Mouse (Mus musculus) liver, embryonic 15.5 days (tissue): Measurements from ENCODE around the gene Slc7a5. TPM values are rescaled to one million over a fixed set of nuclear protein-coding genes. Genes with fewer than 3 reads are reported as not detected.

Experiments used
- ATAC-seq: fragments of 200-750 bp; cut with Nextera tagmentation; 2 replicates; pipeline ENCODE4 v1.8.0; 2017; ENCODE audit warnings: moderate number of reproducible peaks, mild to moderate bottlenecking, moderate library complexity; ENCODE audit not compliant: insufficient read depth
- H3K27ac ChIP-seq: fragments of 300-500 bp; sonication (generic); replicated peaks from 2 replicates; pipeline ENCODE4 v1.5.1; 2015; ENCODE audit warnings: mild to moderate bottlenecking, inconsistent platforms
- H3K27me3 ChIP-seq: fragments of 300-500 bp; sonication (generic); 2 replicates; pipeline ENCODE4 v1.6.1; 2015; ENCODE audit warnings: mild to moderate bottlenecking, inconsistent platforms
- H3K36me3 ChIP-seq: fragments of 300-500 bp; sonication (generic); replicated peaks from 2 replicates; pipeline ENCODE4 v1.6.1; 2015; ENCODE audit warnings: moderate library complexity, mild to moderate bottlenecking, inconsistent platforms
- H3K4me1 ChIP-seq: fragments of 300-500 bp; sonication (generic); replicated peaks from 2 replicates; pipeline ENCODE4 v1.6.1; 2015; ENCODE audit warnings: inconsistent platforms
- H3K4me2 ChIP-seq: fragments of 300-500 bp; sonication (generic); 2 replicates; pipeline ENCODE4 v1.6.1; 2015; ENCODE audit warnings: moderate library complexity, mild to moderate bottlenecking, inconsistent platforms
- H3K4me3 ChIP-seq: fragments of 300-500 bp; sonication (generic); replicated peaks from 2 replicates; pipeline ENCODE4 v1.5.1; 2015; ENCODE audit warnings: mild to moderate bottlenecking, inconsistent platforms
- H3K9ac ChIP-seq: fragments of 300-500 bp; sonication (generic); 2 replicates; pipeline ENCODE4 v1.6.1; 2015; ENCODE audit warnings: moderate library complexity, mild to moderate bottlenecking, inconsistent platforms
- H3K9me3 ChIP-seq: fragments of 300-500 bp; sonication (generic); replicated peaks from 2 replicates; pipeline ENCODE4 v1.6.1; 2016; ENCODE audit warnings: inconsistent platforms
- WGBS: fragments of 180-500 bp; shearing (Covaris S2); methylation state at CpG from one replicate; pipeline ENCODE4 v1.1.7; 2015; ENCODE audit warnings: mixed read lengths; ENCODE audit not compliant: insufficient replicate concordance; 5-methylcytosine and 5-hydroxymethylcytosine counted together
- polyA plus RNA-seq: library from polyadenylated mRNA; unstranded; fragments of >200 nt; fragmentation: Nextera tagmentation; extraction: Ambion mirVana; gene quantifications from 2 replicates; pipeline ENCODE4 v1.2.1, GENCODE M21; 2015

The Slc7a5 gene
- 38.2 and 42.4 TPM in 2 replicates for polyA plus RNA-seq

DNA sequence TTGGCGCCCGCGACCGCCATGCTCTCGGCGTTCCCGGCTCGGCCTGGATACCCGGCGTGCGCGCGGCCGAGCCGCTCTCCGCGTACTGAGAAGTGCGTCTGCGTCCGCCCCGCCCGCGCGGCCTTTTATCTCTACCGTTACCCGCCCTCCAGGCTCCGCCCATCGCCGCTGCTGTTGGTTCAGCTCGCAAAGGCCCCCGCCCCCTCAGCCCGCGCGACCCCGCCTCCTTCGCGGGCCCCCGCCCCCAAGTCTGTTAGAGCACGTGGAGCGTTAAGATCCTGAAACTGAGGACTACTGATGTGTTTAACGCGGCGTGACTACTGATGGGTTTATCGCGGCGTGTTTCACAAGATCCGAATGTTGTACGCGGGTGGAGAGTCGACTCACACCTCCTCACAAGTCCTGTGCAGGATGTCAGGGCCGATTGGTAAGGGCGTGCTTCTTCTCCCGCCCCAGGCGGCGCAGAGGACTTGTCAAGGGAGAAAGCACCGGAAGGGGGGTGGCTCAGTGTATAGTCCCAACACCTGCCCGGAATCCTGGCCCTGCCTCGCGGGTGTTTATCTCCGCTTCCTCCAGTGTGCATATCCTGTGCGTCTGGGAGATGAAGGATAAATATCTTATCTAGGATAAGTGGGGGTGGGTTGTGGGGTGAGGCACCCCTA lies at the start of gene Slc7a5:
Gene Slc7a5, minus strand, starts transcription at position 108 of the 662 bp plus-strand sequence.
- Histone ChIP-seq H3K9me3 (no peaks in the 10 kb centered on the region), H3K4me1 (peaks cover 84% of the 10 kb centered on the region), H3K9ac (peak within 1 kb of the TSS; percentile 89), H3K27me3 (no peaks in the 10 kb centered on the region), H3K4me2 (peak within 1 kb of the TSS; percentile 92), H3K4me3 (peak within 1 kb of the TSS; percentile 78), H3K36me3 (peaks cover 29% of the 10 kb centered on the region), H3K27ac (peak within 1 kb of the TSS; percentile 70)
- peak; percentile 88 for ATAC-seq
- whole genome bisulfite sequencing: 1% methylated on average over 61 of the region's 61 CpGs

DNA sequence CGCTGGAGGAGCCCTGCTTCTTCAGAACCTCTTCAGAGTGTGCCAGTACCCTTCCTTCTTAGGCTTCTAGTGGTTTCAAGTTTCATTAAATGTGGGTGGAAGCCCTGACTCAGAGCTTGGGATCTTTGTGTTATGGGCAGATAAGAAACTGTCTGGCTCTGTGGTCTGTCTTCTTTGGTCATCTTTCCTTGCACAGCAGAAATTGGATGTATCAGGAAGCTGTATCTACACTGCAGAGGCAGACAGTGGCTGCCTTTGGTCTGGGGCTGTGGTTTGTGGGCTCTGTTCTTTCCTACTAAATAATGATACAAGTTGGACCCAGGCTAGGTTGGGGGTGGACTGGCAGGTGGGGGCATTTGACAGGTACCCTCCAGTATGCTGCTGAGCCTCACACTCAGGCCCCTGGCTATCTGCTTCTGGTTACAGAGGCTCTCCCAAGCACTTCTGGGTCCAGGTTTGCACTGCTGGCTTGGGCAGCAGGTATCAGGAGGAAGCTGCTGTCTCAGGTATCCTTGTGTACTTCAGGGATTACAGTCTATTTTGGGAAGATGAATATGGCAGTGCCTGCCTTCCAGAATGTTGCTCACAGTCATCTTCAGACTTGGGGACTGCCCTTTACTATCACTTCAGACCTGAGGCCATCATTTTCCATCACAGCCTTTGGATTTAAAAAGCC lies 48.5 kb upstream of the Slc7a5 start:
- peak overlapping the region; percentile 14; the same call in 1 of the 2 replicates for H3K4me2 ChIP-seq
- WGBS: 9% methylated on average over 1 of the region's 1 CpGs
- H3K4me3 ChIP-seq: no peak overlapping the region
- H3K9me3 ChIP-seq: no peaks in the 10 kb centered on the region
- peaks cover 35% of the 10 kb centered on the region for H3K36me3 ChIP-seq
- no peaks in the 10 kb centered on the region for H3K27me3 ChIP-seq
- H3K4me1 ChIP-seq: peaks cover 71% of the 10 kb centered on the region
- ATAC-seq: peak; percentile 36
- peak overlapping the region; percentile 24; the same call in 1 of the 2 replicates for H3K27ac ChIP-seq
- H3K9ac ChIP-seq: no peak overlapping the region

DNA sequence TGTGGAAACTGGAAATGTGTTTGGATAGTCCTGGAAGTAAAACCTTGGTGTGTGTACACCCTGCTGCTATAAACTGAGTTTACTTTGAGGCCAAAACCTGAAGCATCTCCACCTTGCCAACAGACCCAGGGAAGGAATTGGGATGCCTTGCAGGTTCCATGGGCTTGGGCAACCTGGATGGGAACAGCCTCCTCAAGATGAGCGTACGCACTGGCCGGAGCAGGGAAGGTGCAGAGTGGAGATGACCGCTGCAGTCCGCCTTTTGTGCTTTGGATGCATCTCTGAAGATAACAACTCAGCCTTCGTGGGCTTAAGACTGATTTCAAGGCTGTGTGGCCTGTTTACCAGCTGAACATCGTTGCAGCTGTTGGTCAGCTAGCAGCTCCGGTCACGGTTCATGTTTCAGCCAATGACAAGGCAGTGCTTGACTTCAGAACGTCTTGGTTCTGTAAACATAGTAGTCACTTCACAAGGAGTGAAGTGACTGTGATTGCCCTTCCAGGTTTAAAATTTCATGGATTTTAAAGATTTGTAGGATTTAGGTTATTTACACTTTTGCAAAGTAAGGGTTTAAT lies 47.6 kb upstream of the Slc7a5 start:
- no peak for ATAC-seq
- H3K4me1 ChIP-seq: peaks cover 71% of the 10 kb centered on the region
- H3K4me3 ChIP-seq: no peak overlapping the region
- peak overlapping the region; percentile 14; the same call in 1 of the 2 replicates for H3K4me2 ChIP-seq
- H3K27ac ChIP-seq: no peak overlapping the region; the same call in 1 of the 2 replicates
- no peak overlapping the region for H3K9ac ChIP-seq
- WGBS: 55% methylated on average over 10 of the region's 10 CpGs
- H3K27me3 ChIP-seq: no peaks in the 10 kb centered on the region
- H3K36me3 ChIP-seq: peaks cover 35% of the 10 kb centered on the region
- H3K9me3 ChIP-seq: no peaks in the 10 kb centered on the region

DNA sequence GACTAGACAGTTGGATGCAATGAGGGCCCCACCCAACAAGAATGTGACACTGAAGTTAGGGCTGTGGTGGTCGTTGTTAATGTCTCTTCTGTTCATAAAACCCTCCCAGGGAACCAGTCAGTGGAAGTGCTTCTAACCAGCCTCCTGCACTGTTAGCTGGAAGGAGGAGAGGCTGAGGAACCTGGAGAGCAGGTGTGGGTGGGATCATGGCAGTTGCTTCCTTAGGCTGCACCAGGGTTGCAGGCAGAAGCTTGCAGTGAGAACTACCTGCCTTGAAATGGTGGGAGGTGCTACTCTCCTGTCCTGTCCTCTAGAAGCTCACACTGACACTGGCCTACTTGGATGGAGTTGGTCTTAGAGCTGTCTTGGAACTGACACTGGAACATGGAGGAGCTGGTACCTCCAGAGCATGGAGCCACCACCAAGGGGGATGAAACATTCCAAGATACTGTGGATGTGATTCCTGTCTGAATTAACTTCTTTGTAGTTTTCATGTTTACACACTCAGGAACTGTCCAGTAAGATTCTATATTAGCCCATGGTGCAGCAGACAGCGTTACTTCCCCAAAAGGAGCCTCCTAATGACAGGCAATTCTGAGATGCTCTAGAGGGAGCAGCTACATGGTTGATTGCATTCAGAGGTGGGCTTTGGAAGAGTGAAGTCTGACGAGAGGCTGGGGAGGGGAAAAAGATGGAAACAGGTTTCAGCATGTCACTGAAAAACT lies 46.5 kb upstream of the Slc7a5 start:
- H3K27ac ChIP-seq: 0 out of 2 replicates have a peak overlapping the region, but pooled peaks have one; percentile 5
- no peak overlapping the region for H3K9ac ChIP-seq
- no peak overlapping the region for H3K4me3 ChIP-seq
- WGBS: 44% methylated on average over 3 of the region's 3 CpGs
- H3K4me2 ChIP-seq: no peak overlapping the region
- H3K36me3 ChIP-seq: peaks cover 35% of the 10 kb centered on the region
- no peak for ATAC-seq
- H3K9me3 ChIP-seq: no peaks in the 10 kb centered on the region
- H3K4me1 ChIP-seq: peaks cover 80% of the 10 kb centered on the region
- H3K27me3 ChIP-seq: no peaks in the 10 kb centered on the region

DNA sequence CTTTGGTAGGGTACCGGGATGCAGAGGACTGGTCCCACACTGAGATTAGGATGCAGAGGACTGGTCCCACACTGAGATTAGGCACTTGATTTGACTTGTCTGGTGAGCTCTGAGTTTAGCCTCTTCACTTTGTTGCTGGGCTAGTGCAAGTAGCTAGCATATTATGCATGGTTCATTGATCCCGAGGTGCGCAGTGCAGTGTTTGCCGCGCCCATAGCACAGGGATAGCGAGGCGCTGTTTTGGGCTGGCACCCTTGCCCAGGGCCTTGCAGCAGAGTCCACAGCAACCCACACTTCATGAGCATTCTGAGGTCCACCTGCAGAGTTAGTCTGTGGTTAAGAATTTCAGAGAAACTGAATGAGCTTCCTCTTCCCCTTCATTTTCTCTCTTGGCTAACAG lies 45.3 kb upstream of the Slc7a5 start:
- H3K4me3 ChIP-seq: peak overlapping the region; percentile 93; the same call in 1 of the 2 replicates
- ATAC-seq: no peak
- H3K27ac ChIP-seq: no peak overlapping the region
- peaks cover 83% of the 10 kb centered on the region for H3K4me1 ChIP-seq
- no peaks in the 10 kb centered on the region for H3K9me3 ChIP-seq
- WGBS: 72% methylated on average over 7 of the region's 7 CpGs
- no peaks in the 10 kb centered on the region for H3K27me3 ChIP-seq
- peak overlapping the region; percentile 94 for H3K4me2 ChIP-seq
- H3K36me3 ChIP-seq: peaks cover 35% of the 10 kb centered on the region
- H3K9ac ChIP-seq: peak overlapping the region; percentile 98; the same call in 1 of the 2 replicates

DNA sequence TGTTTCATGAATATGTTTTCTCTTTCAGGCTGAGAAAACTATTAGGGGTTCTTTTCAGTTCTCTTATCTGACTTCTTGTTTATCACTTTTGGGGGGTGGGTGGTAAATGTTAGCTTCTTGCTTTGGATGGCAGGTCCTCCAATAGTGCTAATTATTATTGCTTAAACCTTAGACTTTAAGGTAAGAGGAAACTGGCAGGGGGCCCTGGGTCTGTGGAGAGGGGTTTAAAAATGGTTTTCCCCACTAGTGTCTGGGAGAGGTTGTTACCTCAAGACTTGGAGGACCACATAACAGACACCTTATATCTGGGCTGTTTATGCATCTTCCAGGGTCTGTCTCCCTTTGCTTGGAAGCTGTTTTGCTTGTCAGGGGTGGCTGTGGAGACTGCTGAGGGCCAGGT lies 44.6 kb upstream of the Slc7a5 start:
- Histone ChIP-seq H3K27ac (peak overlapping the region; percentile 4; the same call in 1 of the 2 replicates), H3K4me3 (peak overlapping the region; percentile 93), H3K9me3 (no peaks in the 10 kb centered on the region), H3K27me3 (no peaks in the 10 kb centered on the region), H3K36me3 (peaks cover 35% of the 10 kb centered on the region), H3K9ac (peak overlapping the region; percentile 98), H3K4me1 (peaks cover 86% of the 10 kb centered on the region), H3K4me2 (peak overlapping the region; percentile 94)
- no peak for ATAC-seq

DNA sequence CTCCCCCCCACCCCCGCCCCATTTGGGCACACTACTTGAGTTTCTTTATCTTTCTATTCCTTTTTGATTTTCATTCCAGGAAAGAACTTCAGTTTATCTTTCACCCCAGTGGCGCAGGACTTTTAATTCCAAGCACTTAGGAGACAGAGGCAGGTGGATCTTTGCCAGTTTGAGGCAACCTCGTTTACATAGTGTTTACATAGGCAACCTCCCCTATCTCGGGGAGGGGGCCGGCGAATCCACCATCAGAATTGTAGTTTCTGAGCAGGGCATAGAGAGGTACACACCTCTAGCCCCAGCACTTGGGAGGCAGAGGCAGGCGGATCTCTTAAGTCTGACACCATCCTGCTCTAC lies 44.1 kb upstream of the Slc7a5 start:
- Histone ChIP-seq H3K27me3 (no peaks in the 10 kb centered on the region), H3K36me3 (peaks cover 33% of the 10 kb centered on the region), H3K4me1 (peaks cover 86% of the 10 kb centered on the region), H3K9ac (peak overlapping the region; percentile 98), H3K27ac (peak overlapping the region; percentile 98), H3K9me3 (no peaks in the 10 kb centered on the region), H3K4me2 (peak overlapping the region; percentile 94), H3K4me3 (peak overlapping the region; percentile 93)
- ATAC-seq: no peak
- 5% methylated on average over 7 of the region's 7 CpGs for WGBS

DNA sequence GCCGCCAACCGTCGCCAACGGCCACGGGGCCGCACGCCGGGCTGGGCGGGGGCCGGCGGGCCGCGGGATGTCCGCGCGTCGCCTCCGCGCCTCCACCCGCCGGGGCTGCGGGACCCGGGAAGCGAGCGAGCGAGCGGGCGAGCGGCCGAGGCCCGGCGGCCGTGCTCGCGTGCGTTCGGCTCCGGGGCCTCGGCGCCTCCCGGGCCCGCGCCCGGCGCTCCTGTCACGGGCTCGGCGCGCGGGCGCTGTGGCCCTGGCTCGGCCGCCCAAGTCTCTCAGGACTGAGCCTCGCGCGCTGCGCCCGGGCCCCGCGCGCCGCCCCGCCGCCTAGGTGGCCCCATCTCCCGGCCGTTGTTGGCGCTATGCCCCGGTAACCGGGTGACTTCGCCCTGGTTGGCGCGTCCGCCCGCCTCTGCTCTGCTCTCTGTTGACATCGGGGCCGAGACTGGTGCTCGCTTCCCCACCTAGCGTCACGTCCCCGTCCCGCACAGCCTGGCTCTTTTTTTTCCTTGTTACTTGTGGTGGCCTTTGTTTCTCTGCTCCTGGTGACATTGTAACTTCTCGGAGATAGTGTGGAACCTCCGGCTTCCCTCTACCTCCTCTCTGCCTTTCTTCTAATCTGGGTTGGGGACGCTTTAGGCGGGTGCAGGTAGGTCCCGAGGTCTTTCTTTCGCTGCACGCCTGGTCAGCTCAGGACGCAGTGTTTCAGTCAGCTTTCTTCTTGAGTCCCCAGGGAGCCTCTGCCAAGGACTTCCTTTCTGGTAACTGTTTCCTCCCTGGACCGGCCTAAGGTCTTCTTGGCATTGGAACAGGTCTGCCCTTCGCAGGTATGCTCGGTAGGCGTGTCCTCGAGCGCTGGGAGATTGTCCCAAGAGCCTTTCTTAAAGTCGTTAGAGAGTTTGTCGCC lies 43.5 kb upstream of the Slc7a5 start:
- peak overlapping the region; percentile 93 for H3K4me3 ChIP-seq
- peak overlapping the region; percentile 98 for H3K9ac ChIP-seq
- H3K36me3 ChIP-seq: peaks cover 27% of the 10 kb centered on the region
- peak; percentile 4 for ATAC-seq
- peak overlapping the region; percentile 94 for H3K4me2 ChIP-seq
- under 1% methylated on average over 97 of the region's 97 CpGs for WGBS
- no peaks in the 10 kb centered on the region for H3K9me3 ChIP-seq
- H3K4me1 ChIP-seq: peaks cover 85% of the 10 kb centered on the region
- H3K27me3 ChIP-seq: no peaks in the 10 kb centered on the region
- H3K27ac ChIP-seq: peak overlapping the region; percentile 98

DNA sequence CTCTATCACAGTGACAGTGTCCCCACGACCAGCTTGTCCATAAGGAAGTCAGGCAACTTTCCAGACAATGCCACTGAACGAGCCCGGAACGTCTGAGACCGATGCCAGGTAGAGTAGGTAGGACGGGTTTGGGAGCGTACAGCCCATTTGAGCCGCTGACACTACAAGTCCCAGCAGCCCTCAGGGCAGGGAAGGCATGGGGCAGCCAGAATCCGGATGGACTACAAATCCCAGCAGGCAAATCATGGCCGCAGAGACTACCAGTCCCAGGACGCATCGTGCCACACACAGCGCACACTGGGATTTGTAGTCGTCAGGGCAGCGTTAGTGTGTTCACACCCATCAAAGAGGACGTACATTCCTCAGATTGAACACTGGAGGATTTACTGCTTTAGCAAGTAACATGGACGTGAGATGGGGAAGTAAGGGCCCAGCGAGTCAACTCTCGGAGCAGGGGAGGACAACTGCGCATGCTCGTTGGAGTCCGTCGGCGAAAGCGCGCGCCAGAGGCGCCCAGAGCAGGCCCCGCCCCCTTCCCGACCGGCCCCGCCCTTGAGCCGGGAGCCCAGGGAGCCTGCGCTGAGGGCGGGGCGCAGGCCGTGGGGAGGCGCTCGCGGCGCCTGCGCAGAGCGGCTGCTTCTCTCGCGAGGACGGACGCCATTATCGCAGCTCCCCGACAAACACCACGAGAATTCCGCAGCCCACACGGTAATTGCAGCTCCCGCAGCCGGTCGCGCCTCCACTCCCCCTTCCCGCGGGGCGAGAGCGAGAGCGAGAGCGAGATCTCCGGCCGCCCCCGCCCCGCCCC lies 42.7 kb upstream of the Slc7a5 start:
- H3K4me2 ChIP-seq: peak overlapping the region; percentile 94
- peaks cover 80% of the 10 kb centered on the region for H3K4me1 ChIP-seq
- peaks cover 26% of the 10 kb centered on the region for H3K36me3 ChIP-seq
- peak overlapping the region; percentile 98 for H3K27ac ChIP-seq
- H3K9ac ChIP-seq: peak overlapping the region; percentile 98
- no peaks in the 10 kb centered on the region for H3K27me3 ChIP-seq
- peak overlapping the region; percentile 93 for H3K4me3 ChIP-seq
- ATAC-seq: peak; percentile 93
- no peaks in the 10 kb centered on the region for H3K9me3 ChIP-seq
- under 1% methylated on average over 65 of the region's 66 CpGs for WGBS
